Mouse (Mus musculus) erythroid progenitor cell, adult 5-6 weeks (primary cell): ENCODE results near the gene Slc16a3. TPM values are rescaled to one million over a fixed set of nuclear protein-coding genes. Genes with fewer than 3 reads are reported as not detected.

Source experiments
- ATAC-seq: replicated peaks from 2 replicates; pipeline ENCODE4 v1.8.0; 2016; ENCODE audit warnings: moderate number of reproducible peaks, mild to moderate bottlenecking, moderate TSS enrichment, inconsistent platforms; ENCODE audit not compliant: poor library complexity, low FRiP score, severe bottlenecking
- total RNA-seq, 2 experiments: library from RNA; stranded (forward) in 1 of 2; stranded (reverse) in 1 of 2; fragments of 150-400 nt in 1 of 2; fragments of 186-747, 209-891 nt in 1 of 2; gene quantifications; 2 replicates each; pipeline versions ENCODE4 v1.2.3 to v1.2.4; 2015 to 2017; ENCODE audit warnings: low replicate concordance in 2 of 2

Slc16a3 gene
- total RNA-seq, 2 experiments from 2014 or later, result 0.98 to 5.4 TPM

DNA sequence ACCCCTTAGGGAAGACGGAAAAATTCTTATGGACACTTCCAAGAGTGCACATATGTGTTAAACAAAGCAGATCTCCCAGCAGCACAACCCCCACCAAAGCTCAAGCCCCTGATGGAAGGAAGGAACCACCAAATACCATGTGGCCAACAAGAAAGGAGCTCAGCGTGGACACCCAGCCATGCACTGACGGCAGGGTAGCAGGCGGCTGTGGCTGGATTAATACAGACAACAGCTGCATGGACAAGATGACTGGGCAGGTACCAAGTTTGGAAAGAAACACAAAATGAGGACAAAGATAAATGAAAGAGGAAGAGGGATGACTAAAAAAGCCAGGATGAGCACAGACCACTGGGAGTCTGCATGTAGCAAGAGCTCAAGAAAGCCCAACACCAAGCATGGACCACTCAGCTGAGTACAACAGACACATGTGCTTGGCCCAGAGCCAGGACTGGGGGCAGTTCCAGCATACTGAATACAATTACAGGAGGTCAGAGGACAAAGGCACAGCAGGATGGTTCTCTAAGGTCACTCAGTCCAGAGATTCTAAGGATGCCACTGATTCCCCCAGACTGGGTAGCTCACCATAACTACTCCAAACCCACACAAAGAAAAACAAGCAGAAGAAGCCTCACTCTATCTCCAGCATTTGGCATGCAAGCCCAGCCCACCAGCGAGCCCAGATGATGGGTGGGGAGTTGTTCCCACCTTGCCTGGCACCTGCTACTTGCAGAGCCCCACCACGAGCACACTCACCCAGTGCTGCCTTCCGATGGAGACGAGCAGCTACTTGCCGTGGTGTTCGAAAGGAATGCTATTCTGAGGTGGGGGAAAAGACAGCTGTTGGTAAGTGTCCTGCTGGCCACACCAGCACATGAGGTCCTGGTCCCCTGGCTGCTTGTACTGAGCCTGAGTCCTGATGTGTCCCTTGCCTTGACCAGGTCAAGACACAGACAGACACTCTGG lies 16.2 kb downstream of the Slc16a3 start:
- no peak for ATAC-seq

GRCm38 (mm10) chr11:120965587-120965986 lies 17.3 kb downstream of the Slc16a3 start:
- no peak for ATAC-seq

DNA sequence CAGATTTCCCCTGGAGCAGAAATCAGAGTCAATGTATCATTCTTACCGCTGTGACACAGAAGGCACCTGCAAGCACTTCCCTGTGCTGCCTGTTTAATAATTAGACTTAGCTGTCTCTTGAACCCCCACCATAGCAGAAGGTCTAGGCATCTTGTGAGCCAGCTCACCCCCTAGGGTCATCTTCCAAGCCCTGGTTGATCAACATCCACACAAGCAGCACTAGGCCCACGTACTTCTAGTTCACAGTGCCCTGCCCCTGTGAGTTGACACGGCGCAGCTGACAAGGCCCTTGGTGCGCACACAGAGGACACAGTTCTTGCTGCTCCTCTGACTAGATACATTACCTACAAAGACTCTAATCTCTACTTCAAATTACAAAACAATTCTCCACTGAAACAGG lies 21.5 kb downstream of the Slc16a3 start:
- ATAC-seq, result no peak

- ATAC-seq, result no peak
These were observed 23.0 kb downstream of the Slc16a3 start for GRCm38 (mm10) chr11:120971237-120971636.

- no peak for ATAC-seq
These were observed 25.0 kb downstream of the Slc16a3 start for GRCm38 (mm10) chr11:120973318-120973717.

DNA sequence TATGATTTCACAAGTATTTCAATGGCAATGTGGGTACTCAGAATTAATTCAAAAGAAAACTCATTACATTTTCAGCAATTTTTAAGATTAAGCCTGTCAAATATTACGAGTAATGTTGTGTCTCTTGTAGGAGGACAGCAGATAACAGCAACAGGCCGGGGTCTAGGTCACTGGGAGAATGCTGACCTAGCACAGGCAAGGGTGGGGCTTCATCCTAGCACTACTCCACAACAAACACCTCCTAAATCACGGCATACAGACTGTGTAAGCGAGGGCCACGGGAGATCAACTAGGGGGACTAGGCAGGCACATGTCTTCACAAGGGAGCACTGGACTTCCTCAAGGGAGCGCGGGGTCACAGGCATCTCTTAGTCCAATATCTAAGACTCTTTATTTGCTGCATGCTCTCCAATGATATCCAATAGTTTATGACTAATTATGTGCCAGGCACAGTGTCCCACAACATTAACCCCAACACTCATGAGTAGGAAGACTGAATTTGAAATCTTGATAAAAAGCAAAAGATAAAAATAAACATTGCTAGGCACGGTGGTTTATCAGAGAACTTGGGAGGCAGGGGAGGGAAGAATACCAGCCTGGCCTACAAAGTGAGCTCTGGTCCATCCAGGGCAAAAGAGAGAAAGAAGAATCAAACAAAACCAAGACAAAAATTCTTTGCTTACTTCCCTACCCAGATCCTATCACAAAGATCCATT lies 31.6 kb downstream of the Slc16a3 start:
- ATAC-seq, result peak; percentile 57

GRCm38 (mm10) chr11:120980427-120981035 lies 32.3 kb downstream of the Slc16a3 start:
- peak; percentile 89 for ATAC-seq

GRCm38 (mm10) chr11:120981661-120982060 lies 33.4 kb downstream of the Slc16a3 start:
- ATAC-seq, result no peak

- ATAC-seq, result no peak
These were observed 34.2 kb downstream of the Slc16a3 start for GRCm38 (mm10) chr11:120982459-120982858.

DNA sequence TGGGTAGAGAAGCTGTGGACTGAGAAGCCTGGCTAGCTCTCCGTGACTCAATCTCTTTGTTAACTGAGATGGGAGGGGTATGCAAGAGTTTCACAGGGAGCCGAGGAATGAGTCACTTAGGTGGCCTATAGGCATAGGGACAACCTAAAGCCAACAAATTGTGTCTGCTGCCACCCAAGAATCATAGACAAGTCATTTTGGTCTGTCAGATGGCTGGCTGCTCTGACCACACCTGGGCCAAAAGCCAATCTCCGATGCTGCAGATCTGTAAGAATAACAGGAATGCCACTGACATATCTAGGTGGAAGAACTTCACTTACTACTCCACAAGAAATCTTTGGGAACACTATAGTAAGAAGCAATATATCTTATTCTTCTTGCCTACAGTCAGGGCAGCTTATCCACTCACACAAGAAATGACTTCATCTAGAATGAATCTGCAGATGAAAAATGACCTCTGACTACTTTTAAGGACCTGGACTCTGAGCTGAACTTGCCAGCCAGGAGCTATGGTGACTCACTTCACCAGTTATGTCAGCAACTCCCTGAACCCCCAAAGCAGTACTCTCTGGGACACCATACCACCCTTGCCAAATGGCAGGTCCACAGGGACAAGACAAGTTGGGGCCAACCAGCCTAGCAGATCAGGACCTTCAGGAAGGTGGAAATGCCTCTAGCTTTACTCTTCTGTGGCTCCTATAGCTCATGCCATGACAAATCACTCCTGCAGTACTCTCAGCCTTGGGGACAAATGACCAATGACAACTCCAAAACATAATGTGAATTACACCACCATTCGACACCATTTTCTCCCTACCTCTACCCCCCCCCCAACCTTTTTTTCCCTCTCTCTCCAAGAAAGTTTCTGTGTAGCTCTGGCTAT lies 36.4 kb downstream of the Slc16a3 start:
- ATAC-seq, result no peak

GRCm38 (mm10) chr11:120987608-120988007 lies 39.3 kb downstream of the Slc16a3 start:
- ATAC-seq, result no peak

GRCm38 (mm10) chr11:120988410-120988809 lies 40.1 kb downstream of the Slc16a3 start:
- no peak for ATAC-seq

DNA sequence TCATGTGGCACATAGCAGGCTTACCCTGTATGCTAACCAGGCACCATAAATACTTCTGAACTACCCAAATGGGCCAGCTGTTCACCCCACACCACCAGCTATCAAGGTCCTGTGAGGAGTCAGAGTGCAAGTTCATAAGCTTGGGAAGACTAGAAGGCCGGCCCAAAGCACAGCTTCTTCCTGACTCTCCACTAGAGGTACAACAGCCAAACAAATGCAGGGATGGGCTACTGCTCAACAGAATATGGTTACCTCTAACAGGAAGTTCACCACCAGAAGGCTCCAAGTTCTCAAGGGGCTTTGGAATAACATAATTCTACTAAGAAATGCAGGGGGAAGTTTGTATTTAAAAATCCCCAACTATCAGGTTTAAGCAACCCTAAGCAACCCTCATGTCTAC lies 41.2 kb downstream of the Slc16a3 start:
- ATAC-seq, result no peak

GRCm38 (mm10) chr11:120990126-120990781 lies 42.0 kb downstream of the Slc16a3 start:
- ATAC-seq, result peak; percentile 61

DNA sequence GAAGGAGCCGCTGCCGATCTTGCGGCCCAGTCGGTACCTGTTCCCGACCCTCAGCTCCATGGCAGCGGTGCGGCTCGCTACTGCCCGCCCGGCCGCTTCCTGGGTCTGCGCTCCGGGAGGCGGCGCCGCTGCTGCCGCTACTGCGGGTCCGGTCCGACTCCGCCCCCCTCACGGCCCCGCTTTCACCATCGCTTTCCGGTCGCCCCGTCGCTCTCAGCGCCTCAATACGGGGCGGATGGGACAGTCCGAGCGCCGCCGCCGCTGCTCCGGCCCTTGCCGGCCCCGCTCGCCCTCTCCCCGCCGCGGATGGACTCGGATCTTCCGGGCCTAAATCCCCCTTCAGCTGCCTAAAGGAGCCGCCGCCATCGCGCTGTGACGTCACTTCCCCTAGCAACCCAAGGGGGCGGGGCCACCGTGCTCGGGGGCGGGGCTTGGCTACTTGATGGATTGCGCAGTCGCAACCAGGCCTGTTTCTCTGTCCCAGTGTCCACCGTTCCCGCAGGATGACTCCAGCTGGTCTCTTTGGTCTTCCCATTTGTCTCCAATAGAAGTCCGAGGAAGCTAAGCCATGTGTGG lies 42.8 kb downstream of the Slc16a3 start, which contains the start of gene Csnk1d:
TSS of gene Csnk1d (minus strand) at position 380 of the 576 bp plus-strand sequence.
- ATAC-seq, result peak; percentile 78

DNA sequence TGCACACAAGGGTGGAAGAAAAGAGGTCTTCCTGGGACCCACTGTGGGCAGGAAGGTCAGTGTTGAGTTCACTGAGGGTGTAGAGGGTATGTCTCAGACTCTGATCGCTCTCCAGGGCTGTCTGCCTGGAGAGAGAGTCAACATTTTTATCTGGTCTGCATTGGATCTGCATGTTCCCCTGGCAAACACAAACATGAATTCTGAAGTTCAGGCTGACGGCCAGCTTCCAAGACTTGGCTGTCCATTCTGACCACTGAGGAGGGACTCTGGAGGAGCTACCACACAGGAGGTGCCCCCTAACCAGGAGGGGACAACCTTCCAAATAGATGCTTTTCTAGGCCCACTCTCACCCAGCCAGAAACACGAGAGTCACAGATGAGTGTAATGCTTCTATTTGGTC lies 43.5 kb downstream of the Slc16a3 start:
- peak; percentile 10 for ATAC-seq

DNA sequence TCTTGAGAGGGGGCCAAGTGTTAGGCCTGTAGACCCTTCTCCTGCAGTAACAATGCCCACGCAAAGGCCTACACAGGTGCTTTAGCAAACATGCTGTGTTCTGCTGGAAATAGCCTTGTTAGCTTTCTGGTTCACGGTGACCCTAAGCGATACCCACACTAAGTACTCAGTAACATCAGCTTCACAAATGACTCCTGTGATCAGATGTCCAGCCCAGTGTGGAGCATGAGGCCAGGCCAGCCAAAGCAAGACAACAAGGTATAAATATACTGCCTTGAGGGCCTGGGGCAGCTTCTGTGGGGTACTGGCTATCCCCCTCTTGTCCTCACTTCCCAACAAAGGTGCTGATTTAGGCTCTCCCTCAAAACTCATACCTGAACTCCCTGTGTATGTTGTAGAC lies 44.8 kb downstream of the Slc16a3 start:
- ATAC-seq, result no peak

- ATAC-seq, result no peak
These were observed 45.3 kb downstream of the Slc16a3 start for GRCm38 (mm10) chr11:120993586-120993985.

GRCm38 (mm10) chr11:120994741-120995140 lies 46.5 kb downstream of the Slc16a3 start:
- no peak for ATAC-seq
